Mouse (Mus musculus): ENCODE data around the gene Ybx3.
A peak's percentile ranks its signal among the peaks of the same experiment; 100 is the strongest.

Gene Ybx3

GRCm38 (mm10) chr6:131388040-131389021, at the start of gene Ybx3:
TSS of gene Ybx3 (minus strand) at chr6:131388476.
- DNase-seq (ENCODE audit: low spot score): peak; percentile 79

DNA sequence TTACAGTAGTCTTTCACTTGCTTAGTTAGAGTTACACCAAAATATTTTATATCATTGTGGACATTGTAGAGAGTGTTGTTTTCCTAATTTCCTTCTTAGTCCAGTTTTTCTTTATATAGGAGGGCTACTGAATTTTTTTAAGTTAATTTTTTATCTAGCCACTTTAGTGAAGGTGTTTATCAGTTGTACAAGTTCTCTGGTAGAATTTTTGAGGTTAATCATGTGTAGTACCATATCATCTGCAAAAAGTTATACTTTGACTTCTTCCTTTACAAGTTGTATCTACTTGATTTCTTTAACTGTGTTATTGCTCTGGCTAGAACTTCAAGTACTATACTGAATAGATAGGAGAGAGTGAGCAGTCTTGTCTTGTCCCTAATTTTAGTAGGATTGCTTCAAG, 48.4 kb upstream of the Ybx3 start:
- no peak for DNase-seq (ENCODE audit: low spot score)

- DNase-seq (ENCODE audit: low spot score): no peak
Observed at GRCm38 (mm10) chr6:131434088-131434487, 45.8 kb upstream of the Ybx3 start.

DNA sequence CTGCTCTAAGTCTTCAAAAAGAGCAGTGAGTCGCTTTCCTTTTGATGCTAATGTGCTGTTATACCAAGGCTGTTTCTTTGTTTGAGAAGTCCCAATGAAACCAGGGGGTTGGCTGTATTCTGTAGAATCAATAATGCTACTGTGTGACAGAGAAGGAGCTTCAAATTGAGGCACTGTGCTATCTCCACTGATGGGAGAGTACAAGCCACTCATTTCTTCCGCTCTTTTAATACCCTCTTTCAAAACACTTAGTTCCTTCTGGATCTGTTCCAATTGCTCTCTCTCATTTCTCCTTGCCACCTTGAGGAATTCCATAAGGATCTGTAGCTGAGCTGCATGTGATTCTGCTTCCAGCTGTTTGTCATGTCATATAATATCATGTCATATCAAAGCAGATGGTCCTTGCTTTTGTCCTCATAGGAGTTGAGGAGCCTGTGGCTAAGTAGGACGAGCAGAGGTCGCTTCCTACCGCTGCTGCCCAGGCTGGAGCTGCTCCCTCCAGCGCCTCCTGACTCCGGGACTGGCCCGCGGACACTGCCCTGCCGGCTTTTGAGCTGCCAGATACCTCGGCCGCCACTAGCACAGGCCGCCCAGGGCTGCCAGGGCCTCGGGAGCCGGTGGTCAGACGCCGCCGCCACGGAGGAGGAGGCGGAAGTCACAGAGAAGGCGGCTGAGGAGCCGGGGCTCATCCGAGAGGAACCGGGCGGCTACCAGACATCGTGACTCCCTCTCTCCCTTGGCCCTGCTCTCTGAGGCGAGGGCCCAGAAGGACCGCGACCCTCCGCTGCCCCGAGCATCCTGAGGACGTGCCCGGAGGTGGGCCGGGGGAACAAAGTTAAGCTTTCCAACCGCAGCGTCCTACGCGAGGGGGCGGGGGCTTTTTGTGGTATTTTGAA, 45.1 kb upstream of the Ybx3 start:
- DNase-seq (ENCODE audit: low spot score): no peak

GRCm38 (mm10) chr6:131421572-131421971, 33.3 kb upstream of the Ybx3 start:
- DNase-seq (ENCODE audit: low spot score): no peak

GRCm38 (mm10) chr6:131419614-131420013, 31.3 kb upstream of the Ybx3 start:
- DNase-seq (ENCODE audit: low spot score): no peak

DNA sequence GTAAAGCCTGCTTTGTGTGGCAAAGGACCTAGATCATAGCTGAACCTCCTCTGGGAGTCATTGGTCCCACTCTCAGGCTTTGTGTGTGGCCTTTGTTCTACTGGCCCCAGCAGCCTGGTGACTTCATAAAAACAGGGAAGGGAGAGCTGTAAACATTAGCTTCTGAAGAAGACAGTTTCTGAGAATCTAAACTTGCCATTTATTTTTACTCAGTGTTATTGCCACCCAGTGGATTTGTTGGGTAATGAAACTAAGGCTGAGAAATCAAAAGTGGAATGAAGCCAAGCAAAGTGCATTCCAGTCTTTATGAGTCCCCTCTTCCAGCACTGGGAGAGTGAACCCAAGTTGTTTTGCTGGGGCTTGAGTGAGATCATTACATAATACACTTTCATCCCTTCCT, 30.5 kb upstream of the Ybx3 start:
- DNase-seq (ENCODE audit: low spot score): no peak

DNA sequence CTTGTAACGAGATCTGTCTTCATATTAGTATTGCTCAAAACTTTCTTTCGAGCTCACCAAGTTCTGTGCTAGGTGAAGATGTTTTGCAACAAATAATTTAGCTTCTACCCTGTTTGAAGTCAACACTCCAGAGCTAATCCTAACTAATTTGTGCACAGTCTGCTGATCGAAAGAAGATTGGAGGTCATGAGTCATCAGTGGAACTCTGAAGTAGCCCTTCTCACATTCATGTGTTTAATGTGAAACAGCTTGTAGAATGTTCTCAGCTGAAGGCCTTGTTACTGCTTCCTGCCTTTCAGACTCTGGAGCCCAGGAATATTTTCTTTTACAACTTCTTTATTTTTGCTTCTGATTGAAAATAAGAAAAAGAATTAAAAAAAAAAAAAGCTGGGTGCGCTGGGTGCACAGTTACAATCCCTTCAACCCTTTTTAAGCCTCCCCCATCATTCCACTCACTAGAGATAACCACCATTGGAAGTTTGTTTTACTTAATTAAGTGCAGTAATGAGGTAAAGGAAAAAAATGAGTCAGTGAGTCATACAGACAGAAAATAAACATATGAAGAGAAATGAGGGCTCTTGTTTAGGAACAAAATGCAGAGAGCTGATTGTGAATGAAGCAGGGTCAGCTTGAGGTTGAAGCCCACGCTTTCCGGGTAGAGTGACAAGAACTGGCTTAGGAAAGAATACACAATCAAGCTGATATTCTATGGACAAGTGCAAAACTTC, 23.0 kb upstream of the Ybx3 start:
- DNase-seq (ENCODE audit: low spot score): no peak

DNA sequence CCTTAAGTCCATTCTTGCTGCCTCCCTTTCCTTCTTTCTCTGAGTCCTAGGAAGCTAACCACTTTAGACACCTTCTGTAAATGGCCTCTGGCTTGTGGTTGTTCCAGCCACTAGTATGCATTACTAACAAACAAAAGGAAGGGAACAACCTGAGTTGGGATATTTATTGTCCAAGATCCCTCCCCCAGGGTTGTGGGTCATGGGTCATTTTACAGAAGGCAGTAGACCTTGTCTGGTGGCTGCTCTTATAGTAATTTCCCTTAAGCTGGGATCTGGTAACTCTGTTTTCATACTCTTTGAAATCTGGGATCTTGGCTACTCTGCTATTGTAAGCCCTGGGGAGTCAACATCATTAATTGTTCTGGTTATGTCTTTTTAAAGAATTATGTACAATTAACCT, 18.7 kb upstream of the Ybx3 start:
- DNase-seq (ENCODE audit: low spot score): no peak

- no peak for DNase-seq (ENCODE audit: low spot score)
Observed at GRCm38 (mm10) chr6:131405896-131406295, 17.6 kb upstream of the Ybx3 start.

GRCm38 (mm10) chr6:131405174-131405573, 16.9 kb upstream of the Ybx3 start:
- DNase-seq (ENCODE audit: low spot score): no peak

DNA sequence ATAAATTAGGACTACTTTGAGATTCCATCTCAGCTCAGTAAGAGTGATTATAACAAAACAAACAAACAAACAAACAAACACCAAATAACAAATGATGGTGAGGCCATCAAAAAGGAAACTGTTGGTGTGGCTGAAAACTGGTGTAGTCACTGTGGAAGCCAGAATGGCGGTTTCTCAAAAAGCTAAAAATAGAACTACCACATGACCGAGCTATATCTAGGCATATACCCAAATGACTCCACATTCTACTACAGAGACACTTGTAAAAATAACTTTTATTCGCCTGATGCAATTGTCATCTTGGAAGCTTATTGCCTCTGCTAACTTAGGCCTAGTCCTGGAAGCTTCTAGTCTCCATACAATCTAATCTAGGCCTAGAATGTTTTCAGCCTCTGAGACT, 16.0 kb upstream of the Ybx3 start:
- no peak for DNase-seq (ENCODE audit: low spot score)

- DNase-seq (ENCODE audit: low spot score): no peak
Observed at GRCm38 (mm10) chr6:131403036-131403435, 14.8 kb upstream of the Ybx3 start.

- no peak for DNase-seq (ENCODE audit: low spot score)
Observed at GRCm38 (mm10) chr6:131402606-131403005, 14.3 kb upstream of the Ybx3 start.

DNA sequence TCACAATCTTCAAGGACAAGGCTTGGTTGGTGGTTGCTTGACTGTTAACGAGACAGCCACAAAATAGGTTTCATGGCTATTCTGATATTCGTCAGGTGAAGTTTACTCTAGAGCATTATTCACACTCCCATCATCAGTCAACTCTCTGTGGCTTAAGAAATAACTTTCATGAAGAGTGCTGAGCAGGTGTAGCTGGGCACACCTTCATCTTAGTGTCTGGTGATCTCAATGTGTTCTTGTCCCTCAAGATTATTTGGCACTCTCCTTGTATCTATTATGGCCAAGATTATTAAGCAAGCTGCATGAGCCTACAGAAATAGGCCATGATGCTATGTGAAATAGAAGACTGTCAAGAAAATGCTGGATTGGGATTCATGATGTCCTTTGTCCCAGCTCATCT, 13.0 kb upstream of the Ybx3 start:
- no peak for DNase-seq (ENCODE audit: low spot score)

DNA sequence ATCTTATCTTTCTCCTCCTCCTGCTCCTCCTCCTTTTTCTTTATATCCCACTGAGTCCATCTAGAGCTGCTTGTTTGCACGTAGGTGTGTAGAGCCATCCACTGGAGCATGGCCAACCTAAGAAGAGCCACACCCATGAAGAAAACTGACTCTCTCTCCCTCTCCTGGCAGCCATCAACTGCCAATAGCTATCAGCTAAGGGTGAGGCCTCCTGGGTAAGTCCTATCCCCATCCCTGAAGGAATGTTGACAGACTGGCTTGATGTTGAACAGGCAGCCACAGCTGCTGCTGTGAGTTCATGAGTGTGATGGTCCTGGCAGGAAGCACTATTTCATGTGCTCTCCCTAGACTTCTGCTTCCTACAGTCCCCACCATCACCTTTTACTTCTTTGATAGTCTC, 8.4 kb upstream of the Ybx3 start:
- no peak for DNase-seq (ENCODE audit: low spot score)

- DNase-seq (ENCODE audit: low spot score): no peak
Observed at GRCm38 (mm10) chr6:131393873-131394660, 5.8 kb upstream of the Ybx3 start.

DNA sequence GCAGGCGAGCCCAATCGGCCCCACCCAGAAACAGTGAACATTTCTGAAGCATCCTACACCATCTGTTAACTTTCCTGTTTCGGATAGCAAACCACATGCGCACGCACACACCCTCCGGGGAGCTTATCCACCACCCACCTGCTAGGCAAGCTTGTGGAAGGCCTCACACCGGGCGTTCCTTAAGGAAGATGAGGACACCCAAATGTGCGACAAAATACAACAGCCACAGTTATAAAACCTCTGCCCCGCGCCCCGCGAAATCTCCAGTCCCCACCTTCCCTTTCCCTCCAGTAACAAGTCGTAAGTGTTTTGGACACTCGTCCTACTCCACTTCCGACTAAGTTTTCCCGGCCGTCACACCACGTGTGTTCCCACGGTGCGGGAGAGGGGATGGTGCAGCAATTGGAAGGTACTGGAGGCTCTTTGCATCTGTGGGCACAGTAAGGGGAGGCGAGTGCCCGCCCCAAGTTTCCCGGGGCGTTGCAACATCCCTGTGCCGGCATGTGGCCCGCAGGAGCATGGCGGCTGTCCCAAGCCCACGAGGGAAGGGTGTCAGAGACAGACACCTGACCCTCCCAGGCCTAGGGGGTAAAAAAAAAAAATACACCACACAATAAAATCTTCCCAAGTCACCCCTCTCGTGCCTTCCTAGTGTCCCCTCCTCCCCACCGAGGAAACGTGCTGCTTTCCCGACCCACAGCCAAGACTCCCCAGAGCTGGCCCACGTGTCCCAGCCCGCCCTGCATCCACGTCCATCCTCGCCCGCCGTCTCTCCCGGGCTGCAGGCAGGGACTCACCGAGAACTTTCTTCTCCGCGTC, 846 bp downstream of the Ybx3 start:
- peak; percentile 57 for DNase-seq (ENCODE audit: low spot score)

GRCm38 (mm10) chr6:131386416-131387019, 1.8 kb downstream of the Ybx3 start:
- DNase-seq (ENCODE audit: low spot score): no peak

DNA sequence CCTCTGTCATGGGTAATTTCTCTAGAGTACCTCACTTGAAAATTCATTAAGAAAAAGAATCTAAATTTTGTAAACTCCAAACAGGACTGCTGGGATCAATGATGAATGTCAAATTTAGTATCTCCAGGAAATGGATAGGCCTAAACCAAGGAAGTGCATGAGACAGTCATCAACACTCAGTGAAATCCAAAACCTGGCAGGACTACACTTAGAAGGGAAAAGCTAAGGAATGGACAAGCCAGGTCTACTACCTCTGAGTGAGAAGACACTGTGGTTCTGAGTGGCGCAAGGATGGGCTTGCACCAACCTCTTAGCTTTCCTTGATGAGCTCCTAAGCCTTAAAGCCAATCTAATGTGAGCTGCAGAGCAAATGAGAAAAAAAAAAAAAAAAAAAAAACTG, 2.8 kb downstream of the Ybx3 start:
- no peak for DNase-seq (ENCODE audit: low spot score)
